Mouse (Mus musculus) thymus, postnatal 4 days (tissue): ENCODE measurements around the gene Zbtb3.

Source experiments
- DNase-seq: peaks from one replicate; pipeline ENCODE4 v3.0.0; 2021

Zbtb3 gene

DNA sequence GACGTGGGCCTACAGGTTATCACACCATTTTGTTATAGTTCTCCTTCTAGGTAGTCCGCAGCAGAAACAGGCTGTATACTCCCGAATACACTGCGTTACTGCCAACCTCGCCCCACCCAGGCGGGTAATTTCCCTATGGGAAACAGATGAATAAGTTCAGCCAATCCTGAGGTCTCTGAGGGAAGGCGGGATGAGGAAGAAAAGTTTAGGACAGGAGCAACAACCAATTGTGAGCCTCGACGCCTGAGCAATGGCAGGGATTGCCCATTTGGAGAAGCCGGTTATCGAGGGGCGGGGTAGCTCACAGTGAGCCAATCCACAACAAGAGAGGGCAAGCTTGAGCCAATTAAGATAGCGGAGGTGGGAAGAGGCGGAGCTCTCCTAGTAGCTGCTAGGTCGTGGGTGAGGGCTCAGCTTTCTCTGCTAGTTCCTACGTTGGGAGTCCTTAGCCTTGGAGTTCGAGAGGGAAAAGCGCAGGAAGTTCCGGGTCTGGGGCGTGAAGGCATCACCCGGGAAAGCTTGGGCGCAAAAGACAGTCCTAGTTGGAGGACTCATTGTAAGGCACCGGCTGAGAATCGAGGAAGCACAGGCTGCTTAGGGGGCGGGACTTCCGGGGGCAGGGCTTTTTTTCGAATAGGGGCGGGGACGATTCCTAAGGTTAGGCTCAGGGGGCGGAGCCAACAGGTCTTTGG, at the start of gene Zbtb3:
TSS of gene Zbtb3 (plus strand) at position 426 of the 692 bp plus-strand sequence.
- peak; percentile 88 for DNase-seq

- no peak for DNase-seq
Measured at GRCm38 (mm10) chr19:8755652-8756051, 46.7 kb upstream of the Zbtb3 start.

- DNase-seq: peak; percentile 97
Measured at GRCm38 (mm10) chr19:8756635-8757387, 45.5 kb upstream of the Zbtb3 start, which contains the start of gene Nxf1. Nxf1 (plus strand) TSS chr19:8757073.

DNA sequence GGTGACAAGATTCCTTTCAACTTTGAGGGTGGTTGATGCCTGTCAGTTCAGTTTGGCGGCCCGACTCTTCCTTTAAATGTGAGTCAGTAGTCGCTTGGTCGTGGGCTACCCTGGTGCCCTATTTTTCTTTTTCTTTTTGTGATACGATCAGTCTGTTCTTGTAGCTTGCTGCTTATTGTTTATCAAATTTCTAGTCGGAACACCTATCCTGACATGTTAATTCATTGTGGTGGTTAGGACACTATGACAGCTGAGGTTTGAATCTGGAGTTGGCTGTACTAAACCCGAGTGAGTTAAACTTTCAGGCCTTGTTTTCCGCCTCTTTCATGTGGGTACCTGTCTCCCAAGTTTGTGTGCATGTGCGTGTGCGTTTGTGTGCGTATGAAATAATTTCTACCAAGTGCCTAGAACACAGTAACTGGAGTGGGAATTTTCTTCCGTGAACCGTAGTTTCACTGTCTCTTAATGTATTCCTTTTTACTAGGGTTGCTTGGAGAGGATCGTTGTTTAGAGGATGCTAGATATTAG, 44.8 kb upstream of the Zbtb3 start:
- DNase-seq: peak; percentile 13

GRCm38 (mm10) chr19:8758899-8759298, 43.5 kb upstream of the Zbtb3 start:
- DNase-seq: no peak

DNA sequence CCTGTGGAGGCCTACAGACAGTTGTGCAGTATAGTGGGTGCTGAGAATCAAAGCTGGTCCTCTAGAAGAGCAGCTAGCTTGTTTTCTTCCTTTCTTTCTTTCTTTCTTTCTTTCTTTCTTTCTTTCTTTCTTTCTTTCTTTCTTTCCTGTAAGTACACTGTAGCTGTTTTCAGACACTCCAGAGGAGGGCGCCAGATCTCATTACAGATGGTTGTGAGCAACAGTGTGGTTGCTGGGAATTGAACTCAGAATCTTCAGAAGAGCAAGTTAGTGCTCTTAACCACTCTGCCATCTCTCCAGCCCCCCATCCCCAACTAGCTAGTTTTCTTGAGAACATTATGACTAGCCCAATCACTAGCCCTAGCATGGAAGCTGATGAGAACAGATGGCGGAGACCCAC, 41.6 kb upstream of the Zbtb3 start:
- peak; percentile 50 for DNase-seq

DNA sequence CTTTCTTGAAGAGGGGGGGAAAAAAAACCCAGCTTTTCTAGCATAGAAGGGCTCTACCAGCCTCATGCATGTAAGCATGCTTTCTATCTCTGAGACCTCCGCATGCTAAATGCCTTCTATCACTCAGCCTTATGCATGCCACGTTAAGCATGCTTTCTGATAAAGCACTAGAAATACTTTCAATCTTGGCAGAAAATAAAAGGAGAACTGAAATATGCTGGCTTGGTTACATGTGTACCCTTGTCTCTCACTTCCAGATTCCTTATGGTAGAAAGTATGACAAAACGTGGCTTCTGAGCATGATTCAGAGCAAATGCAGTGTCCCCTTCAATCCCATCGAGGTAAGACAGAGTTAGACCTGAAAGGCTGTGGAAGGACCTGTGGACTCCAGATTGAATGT, 39.1 kb upstream of the Zbtb3 start:
- no peak for DNase-seq

- no peak for DNase-seq
Measured at GRCm38 (mm10) chr19:8765562-8765961, 36.8 kb upstream of the Zbtb3 start.

- DNase-seq: peak; percentile 90
Measured at GRCm38 (mm10) chr19:8770567-8771270, 31.6 kb upstream of the Zbtb3 start, which contains the start of gene Tmem223. Tmem223 (plus strand) TSS chr19:8770996.

GRCm38 (mm10) chr19:8772996-8773395, 29.4 kb upstream of the Zbtb3 start:
- no peak for DNase-seq

- no peak for DNase-seq
Measured at GRCm38 (mm10) chr19:8773409-8773808, 28.9 kb upstream of the Zbtb3 start.

- DNase-seq: peak; percentile 99
Measured at GRCm38 (mm10) chr19:8774086-8774835, 28.1 kb upstream of the Zbtb3 start, which contains the start of gene Tmem179b. Tmem179b (minus strand) TSS chr19:8774467.

DNA sequence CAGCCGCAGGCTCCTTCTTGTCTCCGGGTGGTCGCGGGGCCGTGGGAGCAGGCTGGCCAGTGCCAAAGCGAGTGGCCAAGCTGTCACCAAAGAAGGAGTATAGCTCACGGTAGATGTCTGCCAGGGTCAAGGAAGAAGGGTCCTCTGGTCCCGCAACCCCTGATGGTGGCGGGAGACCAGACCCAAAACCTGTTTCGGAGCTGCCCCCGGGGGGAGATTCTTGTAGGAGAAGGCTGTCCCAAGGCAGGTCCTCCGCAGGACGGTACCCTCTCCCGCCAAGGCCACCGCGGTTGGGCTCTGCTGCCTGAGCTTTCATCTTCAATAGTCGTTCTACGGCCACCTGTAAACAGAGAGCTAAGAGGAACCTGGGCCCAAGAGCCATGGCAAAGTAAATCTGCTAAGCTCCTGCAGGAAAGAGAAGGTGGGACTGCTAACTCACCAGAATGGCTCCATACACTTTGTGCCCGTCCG, 27.4 kb upstream of the Zbtb3 start:
- no peak for DNase-seq

DNA sequence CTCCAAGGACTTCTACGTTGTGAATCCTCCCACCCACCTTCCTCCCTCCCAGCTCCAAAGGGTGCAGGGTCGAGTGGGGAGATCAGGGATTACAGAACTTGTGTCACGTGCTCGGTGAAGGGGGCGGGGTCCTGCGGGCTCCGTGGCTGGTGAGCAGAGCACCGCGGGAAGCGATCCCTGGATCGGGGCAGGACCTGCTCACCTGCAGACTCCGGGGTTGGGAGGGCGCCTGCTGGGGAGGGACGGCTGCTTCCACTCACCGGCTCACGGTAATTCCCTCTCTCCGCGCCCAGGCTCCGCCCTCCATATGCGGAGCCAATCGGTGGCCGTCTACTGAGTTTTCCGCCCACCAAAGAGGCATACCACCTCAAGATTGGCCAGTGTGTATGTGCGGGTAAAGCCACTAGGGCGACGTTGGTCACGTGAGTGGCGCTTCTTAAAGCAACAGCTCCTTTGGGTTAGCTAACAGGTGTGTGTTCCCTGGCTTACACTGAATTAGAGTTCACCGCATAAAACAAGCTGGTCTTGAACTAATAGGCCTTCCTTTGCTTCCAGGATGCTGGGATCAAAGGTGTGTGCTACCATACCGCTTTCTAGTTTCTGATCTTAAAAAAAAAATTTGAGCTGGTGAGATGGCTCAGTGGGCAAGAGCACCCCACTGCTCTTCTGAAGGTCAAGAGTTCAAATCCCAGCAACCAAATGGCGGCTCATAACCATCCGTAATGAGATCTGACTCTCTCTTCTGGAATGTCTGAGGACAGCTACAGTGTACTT, 16.2 kb upstream of the Zbtb3 start, which contains the start of gene Taf6l:
TSS of gene Taf6l (minus strand) at position 410 of the 774 bp plus-strand sequence.
- peak; percentile 89 for DNase-seq

DNA sequence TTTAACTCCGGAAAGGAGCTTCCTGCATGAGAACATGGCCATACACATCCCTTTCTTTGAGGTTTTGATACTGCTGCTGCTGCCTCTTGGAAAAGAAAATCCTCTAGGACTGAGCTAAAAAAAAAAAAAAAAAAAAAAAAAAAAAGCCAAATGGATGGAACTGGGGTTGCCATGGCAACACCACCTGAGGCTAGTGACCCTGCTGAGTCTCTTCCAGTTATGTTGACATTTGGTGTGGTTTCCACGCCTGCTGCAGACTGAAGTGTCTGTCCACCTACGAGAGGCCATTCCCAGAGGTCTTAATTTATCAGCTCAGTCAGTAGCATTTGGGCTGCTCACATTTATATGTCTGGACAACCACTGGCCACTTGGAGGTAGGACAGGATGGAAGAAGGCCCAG, 13.8 kb upstream of the Zbtb3 start:
- DNase-seq: no peak

GRCm38 (mm10) chr19:8789171-8789570, 13.2 kb upstream of the Zbtb3 start:
- DNase-seq: no peak

GRCm38 (mm10) chr19:8790171-8790570, 12.2 kb upstream of the Zbtb3 start:
- DNase-seq: no peak

- peak; percentile 90 for DNase-seq
Measured at GRCm38 (mm10) chr19:8798264-8798946, 4.0 kb upstream of the Zbtb3 start, which contains the start of gene Polr2g. Polr2g (minus strand) TSS chr19:8798577.

GRCm38 (mm10) chr19:8798947-8799315, 3.4 kb upstream of the Zbtb3 start:
- no peak for DNase-seq

DNA sequence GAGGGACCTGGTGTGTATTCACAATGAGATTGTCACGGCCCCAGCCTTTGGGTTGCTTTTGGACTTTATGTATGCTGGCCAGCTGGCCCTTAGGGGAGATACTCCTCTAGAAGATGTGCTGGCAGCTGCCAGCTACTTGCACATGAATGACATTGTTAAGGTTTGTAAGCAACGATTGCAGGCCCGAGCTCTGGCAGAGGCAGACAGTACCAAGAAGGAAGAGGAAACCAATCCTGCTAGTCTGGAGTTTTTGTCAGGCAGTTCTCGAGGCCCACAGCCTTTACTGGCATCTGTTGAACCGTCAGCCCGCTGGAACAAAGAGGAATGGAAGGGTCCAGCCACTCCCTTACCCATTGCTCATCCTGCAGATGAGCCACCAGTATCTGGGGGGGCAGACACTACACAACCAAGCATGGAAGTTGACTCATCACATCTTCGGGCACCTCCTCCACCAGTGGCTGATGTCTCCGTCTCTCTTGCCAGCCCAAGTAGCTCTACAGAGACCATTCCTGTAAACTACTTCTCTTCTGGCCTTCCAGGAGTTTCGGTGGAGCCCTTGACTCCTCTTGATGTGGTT, 937 bp downstream of the Zbtb3 start:
- no peak for DNase-seq
